Comparison of ENCODE assay signal across 8 mouse cellular contexts in the genomic region with DNA sequence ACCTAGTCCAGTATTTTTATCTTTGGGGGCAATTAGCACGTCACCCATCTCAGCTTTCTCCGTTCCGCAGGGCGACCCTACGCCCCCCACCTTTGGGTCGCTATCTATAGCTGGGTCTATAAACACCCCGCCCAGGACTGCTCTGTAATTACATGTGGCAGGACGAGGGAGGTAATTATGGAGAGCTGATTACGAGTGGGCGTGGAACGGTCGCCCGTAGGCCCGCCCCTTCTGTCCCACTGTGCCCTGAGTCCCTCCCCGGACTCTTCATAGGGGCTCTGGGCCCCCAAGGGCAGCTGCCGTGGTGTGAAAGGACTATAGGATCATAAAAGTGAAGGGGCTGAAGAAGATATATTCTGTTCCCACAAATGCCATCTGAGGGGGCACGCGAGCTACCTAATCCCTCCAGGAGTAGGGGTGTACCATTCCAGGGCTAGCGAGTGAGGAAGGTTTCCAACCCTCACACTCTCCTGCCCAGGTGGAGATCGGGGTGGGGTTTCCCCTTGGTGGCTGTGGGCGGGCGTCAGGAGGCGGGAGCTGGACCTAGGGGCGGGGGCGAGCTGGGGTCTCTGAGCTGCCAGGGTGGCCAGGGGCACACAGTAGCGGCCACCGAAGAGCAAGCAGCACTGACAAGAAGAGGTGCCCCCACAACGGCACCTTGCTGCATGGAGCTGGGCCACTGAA. TPM values are rescaled to one million over a fixed set of nuclear protein-coding genes. Genes with fewer than 3 reads are reported as not detected.
DNase-seq lines count a peak whose midpoint lies in the region; ATAC-seq and TF ChIP-seq lines count a peak whose summit lies in the region.

Col11a2 (plus strand) TSS at position 560 of the 684 bp plus-strand sequence.

- H3K4me1 ChIP-seq in kidney, embryonic 16.5 days (ENCODE audit: insufficient read depth, low read length) = peaks cover 31% of the 10 kb centered on the region
- peaks cover 20% of the 10 kb centered on the region for H3K4me1 ChIP-seq in heart, postnatal 0 days (ENCODE audit: control insufficient read depth, insufficient read depth)
- H3K4me1 ChIP-seq in limb, embryonic 10.5 days = peaks cover 47% of the 10 kb centered on the region

- no peak for DNase-seq in kidney, postnatal 4 days
- no peak for DNase-seq in heart, postnatal 0 days (ENCODE audit: low spot score)
- no peak for DNase-seq in limb, embryonic 10.5 days (ENCODE audit: low spot score)
- no peak for DNase-seq in right cerebral cortex, adult 2 months (ENCODE audit: low spot score in 2 of 2)
- no peak for DNase-seq in spleen, postnatal 14 days (ENCODE audit: low spot score in 2 of 2)

- H3K9me3 ChIP-seq in kidney, embryonic 16.5 days (ENCODE audit: low read length) = no peaks in the 10 kb centered on the region
- no peaks in the 10 kb centered on the region for H3K9me3 ChIP-seq in heart, postnatal 0 days (replicated peaks; ENCODE audit: control insufficient read depth, low read length)
- no peaks in the 10 kb centered on the region for H3K9me3 ChIP-seq in limb, embryonic 10.5 days (replicated peaks)

- TF ChIP-seq CTCF in heart, postnatal 0 days (IDR thresholded peaks at IDR 0.05; ENCODE audit: low read depth) = no peak

- no peak within 1 kb of the TSS for H3K27ac ChIP-seq in kidney, embryonic 16.5 days (ENCODE audit: low read length)
- H3K27ac ChIP-seq in heart, postnatal 0 days (ENCODE audit: low read depth) = no peak within 1 kb of the TSS
- peak within 1 kb of the TSS; percentile 46 for H3K27ac ChIP-seq in limb, embryonic 10.5 days

- 4% methylated on average over 28 of the region's 28 CpGs for WGBS in kidney, embryonic 16.5 days
- 8% methylated on average over 28 of the region's 28 CpGs for WGBS in heart, postnatal 0 days
- WGBS in limb, embryonic 10.5 days = 7% methylated on average over 28 of the region's 28 CpGs

- ATAC-seq in kidney, embryonic 16.5 days (ENCODE audit: low FRiP score, low TSS enrichment) = peak; percentile 46
- ATAC-seq in common myeloid progenitor, adult 5-6 weeks (replicated peaks; ENCODE audit: low read depth, poor library complexity, severe bottlenecking) = peak; percentile 31; the same call in 1 of the 2 replicates
- ATAC-seq in heart, postnatal 0 days (ENCODE audit: insufficient read depth, low read depth) = peak; percentile 4; the same call in 1 of the 2 replicates
- no peak for ATAC-seq in neutrophil, adult 5-6 weeks (ENCODE audit: extremely low read depth, insufficient number of reproducible peaks, low FRiP score, poor library complexity, severe bottlenecking)

- H3K9ac ChIP-seq in kidney, embryonic 16.5 days (replicated peaks; ENCODE audit: low read length) = peak within 1 kb of the TSS; percentile 50
- no peak within 1 kb of the TSS for H3K9ac ChIP-seq in heart, postnatal 0 days (replicated peaks; ENCODE audit: low read depth, low read length)

- peak within 1 kb of the TSS; percentile 27 for H3K4me3 ChIP-seq in kidney, embryonic 16.5 days (ENCODE audit: low read length)
- H3K4me3 ChIP-seq in heart, postnatal 0 days (ENCODE audit: low read depth, low read length) = peak within 1 kb of the TSS; percentile 15
- H3K4me3 ChIP-seq in limb, embryonic 10.5 days = peak within 1 kb of the TSS; percentile 39

- 0 out of 2 replicates have a peak, but pooled peaks cover 3% of the 10 kb centered on the region for H3K27me3 ChIP-seq in kidney, embryonic 16.5 days (ENCODE audit: insufficient read depth, low read length)
- peaks cover 21% of the 10 kb centered on the region for H3K27me3 ChIP-seq in heart, postnatal 0 days (ENCODE audit: control insufficient read depth, insufficient read depth, low read length)
- peaks cover 57% of the 10 kb centered on the region for H3K27me3 ChIP-seq in limb, embryonic 10.5 days (ENCODE audit: low read depth, poor library complexity, severe bottlenecking)

- peaks cover 38% of the 10 kb centered on the region for H3K36me3 ChIP-seq in kidney, embryonic 16.5 days (ENCODE audit: insufficient read depth, low read length)
- peaks cover 39% of the 10 kb centered on the region for H3K36me3 ChIP-seq in heart, postnatal 0 days (replicated peaks; ENCODE audit: control insufficient read depth, insufficient read depth, low read length)
- peaks cover 44% of the 10 kb centered on the region for H3K36me3 ChIP-seq in limb, embryonic 10.5 days

- TF ChIP-seq EP300 in heart, postnatal 0 days (IDR thresholded peaks at IDR 0.05; ENCODE audit: low read depth) = peak; percentile 33; the same call in 1 of the 2 replicates

- peak within 1 kb of the TSS; percentile 58 for H3K4me2 ChIP-seq in kidney, embryonic 16.5 days (replicated peaks; ENCODE audit: low read depth, low read length)
- peak within 1 kb of the TSS; percentile 34 for H3K4me2 ChIP-seq in heart, postnatal 0 days (ENCODE audit: low read depth, low read length)

RNA-seq across cellular contexts. Expression of gene Col11a2, which starts in this region (rescaled TPM):
- polyA plus RNA-seq in kidney, embryonic 16.5 days (2015; fragmentation: Nextera tagmentation; extraction: Ambion mirVana) = 3.2 and 3.7 TPM in 2 replicates
- total RNA-seq in common myeloid progenitor, adult 5-6 weeks (2017) = 4.1 and 10.4 TPM in 2 replicates
- 1.4 and 1.9 TPM in 2 replicates for total RNA-seq in heart, postnatal 0 days (2014; rRNA removed; ENCODE audit: low replicate concordance)
- polyA plus RNA-seq in heart, postnatal 0 days (2015; fragmentation: Nextera tagmentation; extraction: Ambion mirVana) = 0.25 and 0.29 TPM in 2 replicates
- polyA plus RNA-seq in limb, embryonic 10.5 days (2016; fragmentation: Nextera tagmentation; extraction: Ambion mirVana) = 0.43 and 2.5 TPM in 2 replicates
- 10.4 and 13.0 TPM in 2 replicates for total RNA-seq in neutrophil, adult 5-6 weeks (2017)
